Mouse (Mus musculus) bone marrow macrophage, adult 2 months (primary cell): ENCODE measurements around the gene Tspan9. TPM values are rescaled to one million over a fixed set of nuclear protein-coding genes. Genes with fewer than 3 reads are reported as not detected.

Experiments used
- H3K27ac ChIP-seq: 2 replicates; pipeline ENCODE4 v1.5.1; 2012; ENCODE audit warnings: low read depth, low read length; ENCODE audit not compliant: insufficient read depth
- H3K4me1 ChIP-seq: 2 replicates; pipeline ENCODE4 v1.6.1; 2012; ENCODE audit warnings: low read length; ENCODE audit not compliant: control insufficient read depth, insufficient read depth
- H3K4me3 ChIP-seq: 2 replicates; pipeline ENCODE4 v1.5.1; 2012; ENCODE audit warnings: mild to moderate bottlenecking, low read length, moderate library complexity; ENCODE audit not compliant: insufficient read depth
- CTCF ChIP-seq: IDR thresholded peaks from 2 replicates; pipeline ENCODE4 v1.5.1; 2012; ENCODE audit warnings: low read depth, mild to moderate bottlenecking, low read length, moderate library complexity
- POLR2A ChIP-seq: IDR thresholded peaks from 2 replicates; pipeline ENCODE4 v1.6.1; 2012; ENCODE audit warnings: mild to moderate bottlenecking, low read depth, low read length, borderline replicate concordance
- polyA plus RNA-seq: library from polyadenylated mRNA; stranded (reverse); fragments of >200 nt; gene quantifications from 2 replicates; pipeline ENCODE4 v1.2.4, GENCODE M21; 2012; ENCODE audit not compliant: missing spikeins, insufficient read depth, insufficient read length

The Tspan9 gene
- polyA plus RNA-seq, 1 experiment = 1.7 TPM

DNA sequence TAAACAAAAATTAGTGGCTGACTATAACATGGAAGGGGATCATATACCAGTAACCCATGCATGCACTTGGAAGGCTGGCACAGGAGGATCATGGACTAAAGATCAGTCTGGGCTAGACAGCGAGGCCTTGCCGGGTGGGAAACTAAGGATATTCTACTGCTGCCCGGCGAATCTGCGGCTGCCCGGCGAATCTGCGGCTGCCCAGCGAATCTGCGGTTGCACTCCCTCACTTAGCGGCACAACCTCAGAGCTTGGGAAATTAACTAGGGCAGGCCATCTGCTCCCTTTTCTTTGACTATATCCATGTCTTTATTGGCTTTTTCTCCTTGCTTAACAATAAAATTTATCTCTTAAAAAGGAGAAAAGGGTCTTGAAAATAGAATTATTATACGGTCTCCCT lies 14.6 kb upstream of the Tspan9 start:
- no peak overlapping the region for H3K27ac ChIP-seq
- TF ChIP-seq POLR2A = no peak
- TF ChIP-seq CTCF = no peak
- H3K4me1 ChIP-seq = no peaks in the 10 kb centered on the region

GRCm38 (mm10) chr6:128156476-128156875 lies 13.1 kb upstream of the Tspan9 start:
- TF ChIP-seq POLR2A (no peak), CTCF (no peak)
- H3K4me3 ChIP-seq = no peak overlapping the region

More for the DNA sequence above, 14.6 kb upstream of the Tspan9 start:
- H3K4me3 ChIP-seq = no peak overlapping the region

DNA sequence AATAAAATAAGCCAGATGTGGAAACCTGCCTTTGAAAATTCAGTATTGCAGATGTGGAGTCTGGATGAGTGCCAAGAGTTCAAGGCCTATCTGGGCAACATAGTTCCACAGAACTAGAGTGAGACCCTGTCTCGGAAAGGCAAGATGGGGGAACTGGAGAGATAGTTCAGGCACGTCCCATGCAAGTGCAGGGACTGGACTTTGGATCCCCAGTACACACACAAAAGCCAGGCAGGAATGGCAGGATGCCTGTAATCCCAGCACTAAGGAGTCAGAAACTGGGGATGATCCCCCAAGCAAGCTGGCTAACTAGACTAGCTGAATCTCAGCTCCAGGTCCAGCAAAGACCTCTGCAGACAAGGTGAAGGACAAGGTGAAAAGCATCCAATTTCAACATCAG lies 12.5 kb upstream of the Tspan9 start:
- no peaks in the 10 kb centered on the region for H3K4me1 ChIP-seq
- H3K4me3 ChIP-seq = no peak overlapping the region
- H3K27ac ChIP-seq = no peak overlapping the region
- TF ChIP-seq POLR2A = no peak
- no peak for TF ChIP-seq CTCF

More at GRCm38 (mm10) chr6:128156476-128156875, 13.1 kb upstream of the Tspan9 start:
- Histone ChIP-seq H3K27ac (no peak overlapping the region), H3K4me1 (no peaks in the 10 kb centered on the region)

- TF ChIP-seq CTCF (no peak), POLR2A (no peak)
Observed at GRCm38 (mm10) chr6:128145765-128146164, 2.4 kb upstream of the Tspan9 start.

DNA sequence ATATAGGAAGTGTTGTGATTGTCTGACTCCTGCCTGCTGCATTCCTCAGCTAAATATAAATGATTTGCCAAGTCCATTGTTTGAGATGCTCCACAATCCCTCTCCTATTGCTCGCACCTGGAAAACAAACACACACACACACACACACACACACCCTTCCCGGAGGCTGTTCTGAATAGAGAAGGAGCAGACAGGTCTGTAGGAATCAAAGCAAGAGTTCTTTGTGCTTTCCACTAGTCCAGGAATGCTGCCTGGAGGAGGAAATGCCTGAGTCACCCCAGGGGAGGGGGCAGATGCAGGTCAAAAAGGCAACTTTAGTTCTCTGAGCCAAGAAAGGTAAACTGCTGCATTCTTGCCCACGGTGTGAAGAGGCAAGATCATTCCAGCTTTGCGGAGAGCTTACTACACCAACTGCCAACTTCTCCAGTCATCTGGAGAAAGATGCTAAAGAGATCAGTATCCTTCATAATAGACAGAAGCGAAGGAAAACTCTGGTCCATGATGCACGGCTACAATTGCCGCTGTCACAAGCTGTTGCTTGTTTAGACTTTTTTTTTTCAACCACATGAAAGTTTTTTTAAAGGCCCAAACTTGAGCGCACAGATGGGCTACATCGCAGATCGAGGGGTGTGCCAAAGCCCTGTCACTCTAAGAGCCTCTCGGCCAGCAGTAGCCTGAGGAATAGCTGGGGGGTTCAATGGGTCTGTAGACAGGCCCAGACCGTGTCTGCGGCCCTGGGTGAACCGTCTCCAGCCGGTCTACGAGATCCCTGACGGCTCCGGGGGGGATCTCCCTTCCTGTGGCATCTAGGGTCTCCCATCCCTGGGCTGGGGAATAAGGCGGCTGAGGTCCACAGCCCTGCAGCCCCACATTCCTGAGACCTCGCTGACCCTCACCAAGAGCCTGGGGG lies 770 bp downstream of the Tspan9 start:
- no peak overlapping the region for H3K4me3 ChIP-seq
- TF ChIP-seq CTCF = no peak
- TF ChIP-seq POLR2A = no peak
- no peak overlapping the region for H3K27ac ChIP-seq
- no peaks in the 10 kb centered on the region for H3K4me1 ChIP-seq

More at GRCm38 (mm10) chr6:128145765-128146164, 2.4 kb upstream of the Tspan9 start:
- Histone ChIP-seq H3K4me1 (no peaks in the 10 kb centered on the region), H3K27ac (no peak overlapping the region), H3K4me3 (no peak overlapping the region)

- no peak overlapping the region for H3K27ac ChIP-seq
- TF ChIP-seq POLR2A (no peak), CTCF (no peak)
- H3K4me1 ChIP-seq = no peaks in the 10 kb centered on the region
- H3K4me3 ChIP-seq = no peak overlapping the region
Observed at GRCm38 (mm10) chr6:128140724-128141123, 2.7 kb downstream of the Tspan9 start.

GRCm38 (mm10) chr6:128137855-128138254 lies 5.5 kb downstream of the Tspan9 start:
- H3K4me1 ChIP-seq = no peaks in the 10 kb centered on the region
- H3K27ac ChIP-seq = no peak overlapping the region
- H3K4me3 ChIP-seq = no peak overlapping the region
- TF ChIP-seq CTCF (no peak), POLR2A (no peak)

DNA sequence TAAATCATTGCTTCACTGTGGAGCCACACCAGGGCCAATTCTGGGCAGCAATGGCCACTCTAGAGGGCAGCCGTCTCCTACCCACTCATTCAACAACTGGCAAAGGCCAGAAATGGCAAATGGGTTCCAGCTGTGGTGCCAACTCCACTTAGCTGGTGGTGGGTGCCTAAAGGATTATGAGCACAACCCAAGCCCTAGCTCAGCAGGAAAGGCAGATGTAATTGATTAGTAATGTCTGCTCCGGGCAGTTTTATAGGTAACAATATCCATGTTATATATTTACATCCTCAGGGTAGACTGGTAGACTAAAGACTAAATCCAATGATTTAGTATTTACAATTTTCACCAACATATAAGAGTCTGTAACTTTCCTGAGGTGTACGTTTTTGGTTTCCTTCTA lies 6.7 kb downstream of the Tspan9 start:
- Histone ChIP-seq H3K4me3 (no peak overlapping the region), H3K4me1 (no peaks in the 10 kb centered on the region), H3K27ac (no peak overlapping the region)
- no peak for TF ChIP-seq CTCF
- TF ChIP-seq POLR2A = no peak

DNA sequence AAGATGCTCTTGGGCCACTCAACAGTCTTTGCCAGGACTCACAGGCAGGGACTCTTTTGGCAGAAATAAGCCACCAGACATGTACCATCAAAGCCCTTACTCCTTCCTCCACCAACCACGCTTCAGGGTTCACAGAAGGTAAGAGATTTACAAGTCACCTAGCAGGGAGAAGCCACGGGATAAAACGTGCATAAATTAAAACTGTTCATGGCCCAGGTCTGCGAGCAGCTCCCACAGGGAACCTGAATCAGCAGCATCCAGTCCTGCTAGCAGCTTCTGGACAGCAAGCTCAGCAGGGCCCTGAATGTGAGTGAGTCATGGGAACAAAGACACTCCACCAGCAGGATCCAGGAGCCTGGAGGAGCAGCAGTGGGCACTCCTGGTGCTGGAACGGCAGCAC lies 7.9 kb downstream of the Tspan9 start:
- TF ChIP-seq CTCF = no peak
- TF ChIP-seq POLR2A = no peak
- Histone ChIP-seq H3K4me1 (no peaks in the 10 kb centered on the region), H3K27ac (no peak overlapping the region), H3K4me3 (no peak overlapping the region)

DNA sequence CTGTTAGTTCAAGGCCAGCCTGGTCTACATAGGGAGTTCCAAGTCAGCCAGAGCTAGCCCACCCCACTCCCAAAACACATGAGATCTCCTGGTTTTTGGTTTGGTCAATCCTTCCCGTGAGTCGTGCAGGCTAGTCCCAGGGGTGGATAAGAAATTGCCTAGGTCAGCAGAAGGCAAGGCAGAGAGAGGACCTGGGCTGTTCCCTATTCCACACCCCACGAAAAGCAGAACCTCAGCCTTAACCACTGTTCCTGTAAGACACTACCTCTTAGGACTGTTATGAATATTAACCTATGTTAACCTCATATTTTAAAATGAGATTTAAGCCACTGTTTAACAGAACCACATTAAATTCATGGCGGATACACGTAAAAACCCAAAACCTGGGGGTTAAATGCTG lies 8.4 kb downstream of the Tspan9 start:
- no peak overlapping the region for H3K4me3 ChIP-seq
- no peak for TF ChIP-seq POLR2A
- H3K4me1 ChIP-seq = no peaks in the 10 kb centered on the region
- no peak overlapping the region for H3K27ac ChIP-seq
